Mouse (Mus musculus): ENCODE data around the gene Anp32a. TPM values are rescaled to one million over a fixed set of nuclear protein-coding genes. Genes with fewer than 3 reads are reported as not detected.
A peak's percentile ranks its signal among the peaks of the same experiment; 100 is the strongest.

The Anp32a gene
- 100 to 1,000 TPM; 241 to 247 TPM for total RNA-seq (2021)
- long read RNA-seq, experiment 1, transcript Anp32a-201 (7 exons, 2,113 nt), result major isoform, 12 of 17 reads
- long read RNA-seq, experiment 1, partial matches to known transcripts, result 0 of 17 reads
- long read RNA-seq, experiment 1, other reads (novel, unspliced or antisense), result 5 of 17 reads
- long read RNA-seq, experiment 2, transcript Anp32a-201 (7 exons, 2,113 nt), result major isoform, 9 of 27 reads
- long read RNA-seq, experiment 2, partial matches to known transcripts, result 3 of 27 reads
- long read RNA-seq, experiment 2, other reads (novel, unspliced or antisense), result 12 of 27 reads

DNA sequence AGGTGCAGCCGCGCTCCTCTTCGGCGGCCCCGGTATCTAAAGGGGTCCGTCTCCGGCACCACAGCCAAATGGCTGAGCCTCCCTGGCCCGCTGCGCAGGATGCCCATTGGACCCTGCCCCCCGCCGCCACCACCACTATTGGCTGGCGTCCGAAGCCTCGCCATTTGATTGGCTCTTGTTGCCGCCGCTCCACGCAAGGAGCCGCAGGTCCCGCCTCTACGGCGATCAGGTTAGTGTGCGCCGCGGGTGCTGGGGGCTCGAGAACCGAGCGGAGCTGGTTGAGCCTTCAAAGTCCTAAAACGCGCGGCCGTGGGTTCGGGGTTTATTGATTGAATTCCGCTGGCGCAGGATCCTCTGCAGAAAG lies at the start of gene Anp32a:
Anp32a (plus strand) TSS at position 171 of the 364 bp plus-strand sequence.
- DNase-seq (ENCODE audit: low spot score in 2 of 2), result peak; percentile 99

DNA sequence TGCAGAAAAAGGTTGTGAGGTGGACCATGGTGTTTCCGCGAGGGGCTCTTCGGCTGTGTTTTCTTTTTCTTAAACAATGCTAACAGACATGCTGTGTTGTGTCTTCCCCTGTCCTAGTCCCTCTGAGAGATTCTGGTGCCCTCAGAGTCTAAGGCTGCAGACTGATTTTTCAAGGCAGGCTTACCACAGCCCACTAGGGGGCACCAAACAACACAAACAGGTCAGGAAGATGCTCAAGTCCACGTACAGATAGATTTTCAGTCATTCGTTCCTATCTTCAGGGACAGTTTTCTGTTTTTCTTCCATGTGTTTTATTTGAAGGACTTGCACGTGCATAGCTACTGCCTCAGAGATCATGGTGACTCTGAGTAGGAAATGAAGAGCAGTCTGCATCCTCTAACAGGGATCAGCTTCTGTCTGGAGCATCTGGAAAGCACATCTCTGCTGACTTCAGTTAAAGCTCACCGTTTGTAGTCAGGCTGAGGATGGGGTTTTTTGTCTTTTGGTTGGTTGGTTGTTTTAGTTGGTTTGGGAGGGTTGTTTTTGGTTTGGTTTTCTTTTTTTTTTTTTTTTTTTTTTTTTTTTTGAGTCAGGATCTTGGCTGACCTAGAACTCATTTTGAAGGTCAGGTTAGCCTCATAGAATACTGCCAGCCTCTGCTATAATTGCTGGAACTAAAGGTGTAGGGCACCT lies 45.9 kb upstream of the Anp32a start:
- peak; percentile 83 to 91 for DNase-seq (ENCODE audit: low spot score in 2 of 2)

- no peak for DNase-seq (ENCODE audit: low spot score in 2 of 2)
Measured at GRCm38 (mm10) chr9:62296891-62297290, 44.2 kb upstream of the Anp32a start.

DNA sequence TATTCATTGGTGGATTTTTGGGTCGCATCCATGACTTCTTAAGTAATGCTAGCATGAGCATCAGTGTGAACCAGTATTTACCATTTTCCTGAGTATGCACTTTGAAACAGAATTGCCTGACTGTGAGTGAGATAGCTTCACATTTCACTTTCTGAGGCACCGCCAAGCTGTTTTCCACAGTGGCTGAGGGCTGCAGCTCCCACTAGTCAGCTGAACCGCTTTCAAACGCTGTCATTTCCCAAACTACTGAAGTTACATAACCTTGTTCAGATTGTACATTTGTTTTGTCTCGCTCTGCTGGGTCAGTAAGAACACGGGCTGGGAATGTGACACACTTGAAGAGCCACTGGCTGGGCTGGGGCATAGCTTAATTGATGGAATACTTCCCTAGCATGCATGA lies 25.5 kb upstream of the Anp32a start:
- DNase-seq (ENCODE audit: low spot score in 2 of 2), result peak; percentile 14 to 37

GRCm38 (mm10) chr9:62318729-62319128 lies 22.4 kb upstream of the Anp32a start:
- DNase-seq (ENCODE audit: low spot score in 2 of 2), result no peak

DNA sequence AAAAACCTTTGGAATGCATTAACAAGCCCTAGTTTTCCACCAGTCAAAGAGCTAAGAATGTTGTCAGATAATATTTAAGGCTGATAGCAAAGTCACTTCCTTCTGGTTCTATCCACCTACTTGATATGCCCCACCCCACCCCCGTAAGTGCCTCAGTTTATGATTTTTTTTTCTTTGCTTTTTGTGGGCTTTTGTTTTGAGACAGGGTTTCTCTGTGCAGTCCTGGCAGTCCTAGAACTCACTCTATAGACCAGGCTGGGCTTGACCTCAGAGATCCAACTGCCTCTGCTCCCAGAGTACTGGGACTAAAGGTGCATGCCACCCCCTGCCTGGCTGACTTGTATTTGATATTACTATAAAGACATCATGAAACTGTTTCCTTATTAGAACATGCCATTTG lies 17.3 kb upstream of the Anp32a start:
- no peak for DNase-seq (ENCODE audit: low spot score in 2 of 2)

- no peak for DNase-seq (ENCODE audit: low spot score in 2 of 2)
Measured at GRCm38 (mm10) chr9:62325965-62326364, 15.1 kb upstream of the Anp32a start.

DNA sequence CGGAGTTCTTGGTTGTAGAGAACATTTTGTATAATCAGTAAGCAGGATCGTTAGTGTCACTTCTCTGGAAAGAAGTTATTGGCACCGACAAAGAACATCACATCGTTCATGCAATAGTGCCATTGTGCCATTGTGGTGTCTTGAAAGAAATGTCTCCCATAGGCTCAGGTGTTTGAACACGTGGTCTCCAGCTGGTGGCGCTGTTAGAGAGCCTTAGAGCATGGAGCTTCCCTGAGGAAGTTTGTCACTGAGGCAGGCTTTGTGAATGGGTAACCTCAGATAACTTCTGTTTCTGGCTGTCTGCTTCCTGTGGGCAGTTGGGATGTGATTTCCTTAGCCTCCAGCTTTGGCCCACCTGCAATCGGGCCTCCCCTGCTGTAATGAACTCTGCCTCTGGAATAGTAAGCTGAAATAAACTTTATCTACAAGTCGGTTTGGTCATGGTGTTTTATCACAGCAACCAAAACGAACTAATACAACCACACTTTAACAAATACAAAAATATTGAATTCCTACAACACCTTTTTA lies 6.7 kb upstream of the Anp32a start:
- no peak for DNase-seq (ENCODE audit: low spot score in 2 of 2)

GRCm38 (mm10) chr9:62335396-62335795 lies 5.7 kb upstream of the Anp32a start:
- no peak for DNase-seq (ENCODE audit: low spot score in 2 of 2)

DNA sequence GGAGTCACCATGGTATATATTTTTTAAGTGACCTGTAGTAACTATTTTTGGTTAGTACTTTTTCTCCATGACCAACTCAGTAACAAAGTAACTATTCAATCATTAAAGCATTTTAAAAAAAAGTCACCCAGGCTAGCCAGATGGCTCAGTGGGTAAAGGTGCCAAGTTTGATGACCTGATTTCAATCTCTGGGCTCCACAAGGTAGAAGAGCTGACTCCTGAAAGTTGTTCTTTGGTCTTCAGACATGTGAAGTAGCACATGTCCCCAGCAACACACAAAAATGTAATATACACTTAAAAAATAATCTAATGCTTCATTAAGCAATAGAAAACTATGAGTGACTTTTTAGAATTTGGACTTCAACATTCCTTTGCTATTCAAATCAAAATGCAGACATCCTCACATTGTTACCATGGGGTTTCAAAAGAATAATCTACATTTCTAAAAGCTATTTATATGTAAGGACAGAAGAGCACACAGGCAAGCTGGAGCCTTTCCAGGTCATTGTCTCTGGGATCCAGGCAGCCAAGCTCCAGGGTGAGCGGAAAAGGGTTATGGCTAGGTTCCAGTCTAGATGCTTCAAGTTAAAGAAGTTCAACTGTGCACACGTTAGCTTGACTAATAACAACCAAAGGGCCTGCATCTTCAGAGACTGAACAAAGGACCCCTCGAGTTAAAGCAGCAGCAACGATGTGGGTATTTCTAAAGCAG lies 3.0 kb upstream of the Anp32a start:
- DNase-seq (ENCODE audit: low spot score in 2 of 2), result no peak

GRCm38 (mm10) chr9:62338636-62339191 lies 2.4 kb upstream of the Anp32a start:
- no peak for DNase-seq (ENCODE audit: low spot score in 2 of 2)

DNA sequence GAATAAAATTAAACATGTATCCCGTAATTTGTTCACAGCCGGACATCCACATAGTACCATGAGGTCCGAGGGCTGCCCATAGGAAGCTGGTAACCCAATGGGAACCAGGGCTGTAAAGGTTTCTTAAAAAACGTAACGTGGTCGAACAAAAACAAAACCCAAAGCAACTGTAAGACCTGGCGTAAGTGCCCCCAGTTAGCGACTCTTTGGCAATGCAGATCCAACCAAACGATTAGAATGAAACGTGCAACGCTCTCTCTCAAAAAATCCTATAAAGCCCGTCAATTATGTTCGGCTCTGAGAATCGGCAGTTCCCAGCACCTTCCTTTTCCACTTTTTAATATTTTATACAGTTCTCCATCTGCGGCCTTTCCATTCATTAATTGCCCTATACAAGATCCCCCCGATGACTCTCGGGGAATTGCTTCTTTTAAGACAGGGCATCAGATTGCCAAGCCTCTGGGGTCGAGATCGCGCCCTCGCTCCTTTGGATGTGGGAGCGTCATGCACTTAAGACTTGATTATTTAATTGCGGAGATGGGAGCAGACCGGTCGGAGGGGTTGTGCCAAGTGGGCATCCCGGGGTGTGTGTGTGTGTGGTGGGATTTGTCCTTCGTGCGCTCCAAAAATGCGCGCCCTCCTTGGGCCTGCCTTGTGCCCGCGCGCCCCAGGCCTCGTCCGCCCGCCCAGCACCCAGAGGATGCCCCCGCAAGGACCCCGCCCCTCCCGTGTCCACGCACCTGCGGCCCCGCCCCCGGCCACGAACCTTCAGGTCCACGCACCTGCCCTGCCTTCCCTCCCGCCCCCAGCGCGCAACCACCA lies 581 bp upstream of the Anp32a start:
- no peak for DNase-seq (ENCODE audit: low spot score in 2 of 2)

- DNase-seq (ENCODE audit: low spot score in 2 of 2), result peak; percentile 39 to 48
Measured at GRCm38 (mm10) chr9:62341701-62342440, 778 bp downstream of the Anp32a start.

DNA sequence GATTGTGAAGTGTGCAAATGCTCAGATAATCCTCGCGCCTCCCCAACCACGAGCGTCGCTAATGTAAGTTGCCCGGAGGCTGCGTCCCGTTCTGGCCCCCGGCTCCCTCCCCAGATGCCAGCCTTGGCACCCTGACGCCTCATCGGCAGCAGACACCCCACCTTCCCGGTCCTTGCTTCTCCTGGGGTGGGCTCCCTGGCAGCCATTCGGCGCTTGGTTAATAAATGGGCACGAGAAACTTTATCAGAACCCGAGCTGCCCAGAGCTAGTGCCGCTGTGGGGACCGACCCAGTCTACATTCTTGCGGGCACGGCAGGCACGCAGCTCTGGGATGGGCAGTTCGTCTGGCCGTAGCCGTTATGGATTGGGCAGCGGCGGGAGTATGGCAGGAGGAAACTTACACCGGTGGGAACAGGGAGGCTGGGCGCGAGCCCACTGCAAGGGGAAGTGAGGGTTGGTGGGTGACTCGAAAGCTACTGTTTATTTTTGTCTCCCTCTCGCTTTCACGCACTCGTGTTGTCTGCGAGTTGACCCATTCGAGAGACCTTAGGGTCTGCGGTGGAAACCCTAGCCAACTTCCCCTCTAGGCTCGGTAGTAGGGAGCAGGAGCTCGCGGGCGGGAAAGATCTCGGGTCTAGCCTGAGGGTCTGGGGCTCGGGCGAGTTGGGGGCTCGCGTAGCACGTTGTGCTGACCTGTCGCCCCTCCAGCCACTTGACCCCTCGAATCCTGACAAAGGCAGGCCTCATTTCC lies 1.5 kb downstream of the Anp32a start:
- DNase-seq (ENCODE audit: low spot score in 2 of 2), result peak; percentile 58 to 65

DNA sequence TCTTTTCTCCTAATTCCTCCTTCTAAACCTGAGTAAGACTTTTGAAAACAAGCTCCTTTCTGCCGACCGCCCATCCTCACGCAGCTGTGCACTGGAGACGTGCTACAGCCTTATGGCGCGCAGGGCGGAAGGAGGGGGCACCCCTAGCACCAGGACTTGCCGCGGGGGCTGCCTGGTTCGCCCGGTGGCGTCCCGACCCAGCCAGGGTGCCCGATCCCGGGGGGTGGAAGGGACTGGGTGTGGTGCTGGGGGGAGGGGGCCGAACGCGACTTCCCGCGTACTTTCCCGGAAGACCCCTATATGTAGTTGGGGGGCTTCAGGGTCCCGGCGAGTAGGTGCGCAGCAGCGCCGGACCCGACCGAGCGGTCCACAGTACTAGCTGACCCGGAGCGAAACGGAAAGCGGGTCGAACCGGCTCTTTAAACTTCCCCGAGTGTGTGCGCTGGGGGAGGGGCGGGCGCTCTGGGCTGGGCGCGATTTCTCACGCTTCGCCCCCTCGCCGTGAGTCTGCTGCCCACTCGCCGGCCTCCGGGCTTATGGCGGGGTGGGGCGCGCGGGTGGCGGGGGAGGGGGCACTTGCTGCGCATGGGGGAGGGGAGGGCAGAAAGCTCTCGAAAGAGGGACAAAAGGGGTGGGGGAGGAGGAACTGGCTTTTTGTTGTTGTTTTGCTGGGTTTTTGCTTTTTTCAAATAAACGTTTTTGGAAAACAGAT lies 2.3 kb downstream of the Anp32a start:
- DNase-seq (ENCODE audit: low spot score in 2 of 2), result peak; percentile 76 to 85

- peak; percentile 68 to 74 for DNase-seq (ENCODE audit: low spot score in 2 of 2)
Measured at GRCm38 (mm10) chr9:62343904-62344491, 2.9 kb downstream of the Anp32a start.

GRCm38 (mm10) chr9:62344545-62344944 lies 3.5 kb downstream of the Anp32a start:
- peak; percentile 62 to 64 for DNase-seq (ENCODE audit: low spot score in 2 of 2)

- DNase-seq (ENCODE audit: low spot score in 2 of 2), result no peak
Measured at GRCm38 (mm10) chr9:62345081-62345481, 4.0 kb downstream of the Anp32a start.

Measured in layer of hippocampus, postnatal 14 days (tissue).